Mouse (Mus musculus): ENCODE measurements around the gene Mgat5. TPM values are rescaled to one million over a fixed set of nuclear protein-coding genes. Genes with fewer than 3 reads are reported as not detected.
A peak's percentile ranks its signal among the peaks of the same experiment; 100 is the strongest.

The Mgat5 gene
- total RNA-seq (2012; rRNA removed) = 11.0 and 13.1 TPM in 2 replicates

DNA sequence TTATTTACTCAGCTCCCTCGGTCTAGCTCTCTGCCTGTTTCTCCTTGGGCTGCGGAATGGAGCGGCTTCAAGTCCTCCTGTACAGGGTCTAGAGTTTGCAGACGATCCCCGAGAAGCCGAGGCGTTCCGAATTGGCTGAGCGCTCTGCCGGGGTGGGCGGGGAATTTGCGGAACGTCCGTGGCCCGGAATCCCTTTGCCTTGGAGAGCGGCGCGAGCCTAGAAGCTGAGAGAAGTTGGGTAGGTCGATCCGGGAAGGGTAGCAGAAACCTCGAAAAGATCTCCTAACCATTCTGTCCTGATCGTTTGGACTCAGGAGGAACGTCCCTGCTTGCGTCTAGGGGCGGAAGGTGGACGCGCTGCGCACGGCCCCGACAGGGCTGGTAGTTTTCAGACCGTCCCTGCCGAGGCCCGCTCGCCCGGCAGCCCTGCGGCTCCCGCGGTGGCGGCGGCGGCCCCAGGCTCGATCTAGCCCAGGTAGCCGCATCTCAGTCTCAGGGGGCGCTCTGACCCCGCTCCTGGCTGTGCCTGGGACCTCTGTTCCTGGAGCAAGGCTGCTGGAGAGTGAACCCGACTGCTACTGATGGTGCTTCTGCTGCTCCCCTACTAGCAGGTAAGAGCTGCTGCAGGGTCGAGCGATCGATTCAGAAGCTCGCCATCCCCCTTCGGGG, at the start of gene Mgat5:
Gene Mgat5, plus strand, starts transcription at position 199 of the 669 bp plus-strand sequence.
- H3K9me3 ChIP-seq (ENCODE audit: control insufficient read depth, insufficient read depth, low read depth, low read length) = no peaks in the 10 kb centered on the region
- no peak for TF ChIP-seq ZNF384 (IDR thresholded peaks at IDR 0.05; ENCODE audit: low read depth, low read length)
- no peak for TF ChIP-seq CHD2 (IDR thresholded peaks at IDR 0.05; ENCODE audit: low read depth, low read length)
- peak within 1 kb of the TSS; percentile 85 to 86 for H3K4me3 ChIP-seq (ENCODE audit: insufficient read depth in 1 of 2, low read depth in 1 of 2, low read length in 2 of 2, poor library complexity in 1 of 2, severe bottlenecking in 1 of 2)
- DNase-seq (ENCODE audit: low read depth, low spot score) = peak; percentile 86
- H3K27ac ChIP-seq (ENCODE audit: insufficient read depth, low read depth, low read length, poor library complexity, severe bottlenecking) = peak within 1 kb of the TSS; percentile 90
- no peaks in the 10 kb centered on the region for H3K36me3 ChIP-seq (ENCODE audit: control insufficient read depth, insufficient read depth, low read length, poor library complexity, severe bottlenecking)
- in situ Hi-C loops (cut with MboI; ENCODE audit: low sequenced_read_pairs in 2 of 2, unreplicated experiment in 2 of 2) = no loop called here
- H3K9ac ChIP-seq (ENCODE audit: insufficient read depth, low read depth, low read length, poor library complexity, severe bottlenecking) = peak within 1 kb of the TSS; percentile 89
- H3K4me1 ChIP-seq (ENCODE audit: control insufficient read depth in 2 of 2, insufficient read depth in 2 of 2, low read length in 2 of 2, poor library complexity in 1 of 2) = peaks cover 2 to 3% of the 10 kb centered on the region in 2 experiments; a peak in 3 of 4 replicates

DNA sequence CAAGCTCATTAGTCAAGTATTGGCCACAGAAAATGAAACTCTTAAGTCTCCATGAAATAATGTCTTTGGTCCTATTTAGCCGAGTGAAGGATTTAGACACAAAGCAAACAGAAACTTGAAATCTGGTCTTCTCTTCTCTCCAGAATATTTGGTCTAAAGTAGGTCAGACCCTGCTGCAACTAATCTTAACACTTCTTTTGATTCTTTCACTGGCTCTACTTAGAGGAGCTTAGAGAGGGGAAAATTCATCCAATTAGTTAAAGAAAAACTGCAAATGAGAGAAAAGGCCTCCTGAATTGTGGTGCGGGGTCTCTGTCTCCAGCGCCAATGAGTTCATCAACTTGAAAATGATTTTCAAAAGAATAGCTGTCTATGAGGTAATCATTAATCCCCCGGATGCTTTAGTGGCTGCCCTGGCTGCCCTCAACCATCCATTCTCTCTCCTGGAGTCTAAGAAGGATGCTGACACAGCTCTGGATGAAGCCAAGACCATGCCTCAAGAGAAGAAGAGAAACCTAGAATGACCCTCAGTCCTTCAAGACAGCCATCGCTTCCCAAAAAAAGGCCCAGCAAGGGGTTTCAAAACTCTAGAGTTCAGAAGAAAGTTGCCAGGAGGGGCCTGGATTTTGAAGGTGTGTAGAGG, 44.6 kb upstream of the Mgat5 start:
- no peaks in the 10 kb centered on the region for H3K36me3 ChIP-seq (ENCODE audit: control insufficient read depth, insufficient read depth, low read length, poor library complexity, severe bottlenecking)
- no peaks in the 10 kb centered on the region for H3K4me1 ChIP-seq (ENCODE audit: control insufficient read depth in 2 of 2, insufficient read depth in 2 of 2, low read length in 2 of 2, poor library complexity in 1 of 2)
- no peak overlapping the region for H3K9ac ChIP-seq (ENCODE audit: insufficient read depth, low read depth, low read length, poor library complexity, severe bottlenecking)
- TF ChIP-seq ZC3H11A (IDR thresholded peaks at IDR 0.05; ENCODE audit: borderline replicate concordance, low read depth, low read length) = no peak
- no peak for TF ChIP-seq CHD2 (IDR thresholded peaks at IDR 0.05; ENCODE audit: low read depth, low read length)
- TF ChIP-seq ZNF384 (IDR thresholded peaks at IDR 0.05; ENCODE audit: low read depth, low read length) = no peak
- TF ChIP-seq MAFK (IDR thresholded peaks at IDR 0.05; ENCODE audit: insufficient read depth, low read depth, low read length) = no peak
- TF ChIP-seq HCFC1 (IDR thresholded peaks at IDR 0.05; ENCODE audit: borderline replicate concordance, insufficient read depth, low read length) = no peak
- H3K9me3 ChIP-seq (ENCODE audit: control insufficient read depth, insufficient read depth, low read depth, low read length) = no peaks in the 10 kb centered on the region
- H3K27ac ChIP-seq (ENCODE audit: insufficient read depth, low read depth, low read length, poor library complexity, severe bottlenecking) = no peak overlapping the region
- H3K4me3 ChIP-seq (ENCODE audit: insufficient read depth in 1 of 2, low read depth in 1 of 2, low read length in 2 of 2, poor library complexity in 1 of 2, severe bottlenecking in 1 of 2) = no peak overlapping the region
- in situ Hi-C loops (cut with MboI; ENCODE audit: low sequenced_read_pairs in 2 of 2, unreplicated experiment in 2 of 2) = no loop called here
- DNase-seq (ENCODE audit: low read depth, low spot score) = no peak

DNA sequence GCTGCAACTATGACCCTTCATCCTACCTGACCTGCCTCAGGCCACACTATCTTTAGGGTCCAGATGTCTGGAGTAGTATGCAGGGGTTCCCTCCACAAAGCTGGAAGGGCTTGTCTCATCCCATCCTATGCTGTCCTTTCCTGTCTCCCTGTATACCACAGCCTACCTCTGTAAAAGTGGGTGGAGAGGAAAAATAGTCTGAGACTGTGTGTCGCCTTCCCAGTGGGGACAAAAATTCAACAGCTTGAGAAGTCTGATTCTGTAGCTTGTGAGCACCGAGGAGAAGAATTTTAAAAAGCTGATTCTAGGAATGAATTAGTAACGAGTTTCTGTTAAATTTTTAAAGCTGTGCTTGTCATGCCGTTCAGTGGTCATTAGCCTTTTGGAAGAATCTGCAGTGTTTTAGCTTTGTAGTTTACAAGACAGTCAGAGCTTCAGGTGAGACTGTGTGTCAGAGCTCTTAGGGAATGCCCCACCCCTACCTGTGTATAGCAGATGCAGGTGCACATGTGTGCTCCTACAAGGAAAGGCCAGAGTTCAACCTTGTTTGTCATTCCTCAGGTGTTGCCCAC, 40.1 kb upstream of the Mgat5 start:
- no peak for DNase-seq (ENCODE audit: low read depth, low spot score)
- Histone ChIP-seq H3K36me3 (ENCODE audit: control insufficient read depth, insufficient read depth, low read length, poor library complexity, severe bottlenecking) (no peaks in the 10 kb centered on the region), H3K9ac (ENCODE audit: insufficient read depth, low read depth, low read length, poor library complexity, severe bottlenecking) (no peak overlapping the region), H3K4me3 (ENCODE audit: insufficient read depth in 1 of 2, low read depth in 1 of 2, low read length in 2 of 2, poor library complexity in 1 of 2, severe bottlenecking in 1 of 2) (no peak overlapping the region), H3K9me3 (ENCODE audit: control insufficient read depth, insufficient read depth, low read depth, low read length) (no peaks in the 10 kb centered on the region), H3K27ac (ENCODE audit: insufficient read depth, low read depth, low read length, poor library complexity, severe bottlenecking) (no peak overlapping the region), H3K4me1 (ENCODE audit: control insufficient read depth in 2 of 2, insufficient read depth in 2 of 2, low read length in 2 of 2, poor library complexity in 1 of 2) (peaks cover 5 to 8% of the 10 kb centered on the region in 2 experiments)
- no peak for TF ChIP-seq CHD2 (IDR thresholded peaks at IDR 0.05; ENCODE audit: low read depth, low read length)
- no peak for TF ChIP-seq HCFC1 (IDR thresholded peaks at IDR 0.05; ENCODE audit: borderline replicate concordance, insufficient read depth, low read length)
- TF ChIP-seq ZNF384 (IDR thresholded peaks at IDR 0.05; ENCODE audit: low read depth, low read length) = no peak
- no peak for TF ChIP-seq MAFK (IDR thresholded peaks at IDR 0.05; ENCODE audit: insufficient read depth, low read depth, low read length)
- TF ChIP-seq ZC3H11A (IDR thresholded peaks at IDR 0.05; ENCODE audit: borderline replicate concordance, low read depth, low read length) = no peak
- in situ Hi-C loops (cut with MboI; ENCODE audit: low sequenced_read_pairs in 2 of 2, unreplicated experiment in 2 of 2) = no loop called here

DNA sequence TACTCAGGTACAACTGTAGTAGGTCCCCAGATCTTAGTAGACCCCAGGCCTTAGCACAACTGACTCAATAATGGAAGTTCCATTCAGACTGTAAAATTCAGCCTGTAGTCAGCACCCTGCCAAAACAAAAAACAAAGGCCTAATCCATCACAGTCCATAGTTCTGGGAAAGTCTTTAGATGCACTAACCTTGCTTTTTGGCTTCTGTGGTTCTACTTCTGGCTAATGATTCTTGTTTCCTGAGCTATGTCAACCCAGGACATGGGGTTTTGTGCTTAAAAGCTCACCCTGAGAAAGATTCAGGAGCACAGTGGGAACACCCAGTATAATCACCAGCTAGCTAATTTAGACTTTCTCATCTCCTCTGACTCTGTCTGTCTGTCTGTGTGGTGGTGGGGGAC, 38.3 kb upstream of the Mgat5 start:
- DNase-seq (ENCODE audit: low read depth, low spot score) = no peak
- Histone ChIP-seq H3K9me3 (ENCODE audit: control insufficient read depth, insufficient read depth, low read depth, low read length) (no peaks in the 10 kb centered on the region), H3K9ac (ENCODE audit: insufficient read depth, low read depth, low read length, poor library complexity, severe bottlenecking) (no peak overlapping the region), H3K36me3 (ENCODE audit: control insufficient read depth, insufficient read depth, low read length, poor library complexity, severe bottlenecking) (no peaks in the 10 kb centered on the region), H3K4me3 (ENCODE audit: insufficient read depth in 1 of 2, low read depth in 1 of 2, low read length in 2 of 2, poor library complexity in 1 of 2, severe bottlenecking in 1 of 2) (no peak overlapping the region), H3K27ac (ENCODE audit: insufficient read depth, low read depth, low read length, poor library complexity, severe bottlenecking) (no peak overlapping the region), H3K4me1 (ENCODE audit: control insufficient read depth in 2 of 2, insufficient read depth in 2 of 2, low read length in 2 of 2, poor library complexity in 1 of 2) (peaks cover 5 to 14% of the 10 kb centered on the region in 2 experiments)
- no peak for TF ChIP-seq CHD2 (IDR thresholded peaks at IDR 0.05; ENCODE audit: low read depth, low read length)
- no peak for TF ChIP-seq ZNF384 (IDR thresholded peaks at IDR 0.05; ENCODE audit: low read depth, low read length)
- no peak for TF ChIP-seq ZC3H11A (IDR thresholded peaks at IDR 0.05; ENCODE audit: borderline replicate concordance, low read depth, low read length)
- no peak for TF ChIP-seq MAFK (IDR thresholded peaks at IDR 0.05; ENCODE audit: insufficient read depth, low read depth, low read length)
- no peak for TF ChIP-seq HCFC1 (IDR thresholded peaks at IDR 0.05; ENCODE audit: borderline replicate concordance, insufficient read depth, low read length)
- in situ Hi-C loops (cut with MboI; ENCODE audit: low sequenced_read_pairs in 2 of 2, unreplicated experiment in 2 of 2) = no loop called here
